Mouse (Mus musculus) limb, embryonic 11.5 days (tissue): ENCODE results near the gene Fev. TPM values are rescaled to one million over a fixed set of nuclear protein-coding genes. Genes with fewer than 3 reads are reported as not detected.

ENCODE experiments used
- ATAC-seq: fragments of 200-750 bp; cut with Nextera tagmentation; 2 replicates; pipeline ENCODE4 v1.8.0; 2017; ENCODE audit warnings: low read depth; ENCODE audit not compliant: insufficient number of reproducible peaks, low FRiP score, low TSS enrichment
- DNase-seq: peaks from one replicate; pipeline ENCODE4 v3.0.0-alpha.2; 2015; ENCODE audit warnings: low spot score
- H3K27ac ChIP-seq: fragments of 300-500 bp; sonication (generic); replicated peaks from 2 replicates; pipeline ENCODE4 v1.5.1; 2014; ENCODE audit warnings: low read depth, mild to moderate bottlenecking, low read length
- H3K27me3 ChIP-seq: fragments of 300-500 bp; sonication (generic); 2 replicates; pipeline ENCODE4 v1.6.1; 2014; ENCODE audit warnings: mild to moderate bottlenecking, low read length, mixed read lengths; ENCODE audit not compliant: control insufficient read depth, insufficient read depth
- H3K36me3 ChIP-seq: fragments of 300-500 bp; sonication (generic); 2 replicates; pipeline ENCODE4 v1.6.1; 2014; ENCODE audit warnings: mild to moderate bottlenecking, low read length, moderate library complexity, mixed read lengths; ENCODE audit not compliant: control insufficient read depth, insufficient read depth
- H3K4me1 ChIP-seq: fragments of 300-500 bp; sonication (generic); 2 replicates; pipeline ENCODE4 v1.6.1; 2014; ENCODE audit warnings: low read length, mixed read lengths; ENCODE audit not compliant: control insufficient read depth, insufficient read depth
- H3K4me2 ChIP-seq: fragments of 300-500 bp; sonication (generic); 2 replicates; pipeline ENCODE4 v1.6.1; 2014; ENCODE audit warnings: low read depth, mild to moderate bottlenecking, moderate library complexity; ENCODE audit not compliant: severe bottlenecking
- H3K4me3 ChIP-seq: fragments of 300-500 bp; sonication (generic); 2 replicates; pipeline ENCODE4 v1.5.1; 2014; ENCODE audit warnings: low read depth, low read length
- H3K9ac ChIP-seq: fragments of 300-500 bp; sonication (generic); 2 replicates; pipeline ENCODE4 v1.6.1; 2014; ENCODE audit warnings: mild to moderate bottlenecking, low read length
- H3K9me3 ChIP-seq: fragments of 300-500 bp; sonication (generic); 2 replicates; pipeline ENCODE4 v1.6.1; 2016; ENCODE audit warnings: low read length; ENCODE audit not compliant: control insufficient read depth
- WGBS: fragments of 180-500 bp; shearing (Covaris S2); extraction: QIAGEN DNeasy Blood & Tissue Kit; methylation state at CpG from one replicate; pipeline ENCODE4 v1.1.7; 2014; 5-methylcytosine and 5-hydroxymethylcytosine counted together
- polyA plus RNA-seq: library from polyadenylated mRNA; unstranded; fragments of >200 nt; fragmentation: Nextera tagmentation; extraction: Ambion mirVana; gene quantifications from 2 replicates; pipeline ENCODE4 v1.2.1, GENCODE M21; 2014

Fev gene
- polyA plus RNA-seq, 1 experiment from 2014 or later, result not detected

DNA sequence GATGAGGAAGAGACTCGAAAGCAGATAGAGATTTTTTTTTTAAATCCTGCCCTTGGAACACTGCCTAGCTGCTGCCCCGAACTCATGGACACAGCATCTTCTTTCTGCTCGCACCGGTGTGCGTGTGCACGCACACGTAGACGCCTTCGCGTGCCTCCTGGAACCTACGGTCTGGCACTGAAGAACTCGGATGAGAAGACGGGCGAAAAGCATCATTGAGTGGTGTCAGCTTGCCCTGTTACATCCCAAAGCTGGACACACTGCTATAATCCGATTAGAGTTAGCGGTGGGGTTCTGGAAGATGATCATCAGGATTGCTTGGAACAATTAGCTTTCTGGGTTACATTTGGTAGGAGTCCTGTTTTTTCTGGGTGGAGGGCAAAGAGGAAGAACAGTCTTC, 26.4 kb downstream of the Fev start:
- Histone ChIP-seq H3K9ac (no peak overlapping the region), H3K4me1 (peaks cover 11% of the 10 kb centered on the region), H3K36me3 (no peaks in the 10 kb centered on the region), H3K4me2 (peak overlapping the region; percentile 38; the same call in 1 of the 2 replicates), H3K4me3 (no peak overlapping the region), H3K27ac (no peak overlapping the region), H3K27me3 (peaks cover 57% of the 10 kb centered on the region), H3K9me3 (no peaks in the 10 kb centered on the region)
- WGBS, result 7% methylated on average over 16 of the region's 16 CpGs
- no peak for DNase-seq
- no peak for ATAC-seq

GRCm38 (mm10) chr1:74858171-74858719, 27.0 kb downstream of the Fev start:
- no peaks in the 10 kb centered on the region for H3K36me3 ChIP-seq
- H3K4me3 ChIP-seq, result peak overlapping the region; percentile 15; the same call in 1 of the 2 replicates
- H3K27ac ChIP-seq, result no peak overlapping the region
- H3K27me3 ChIP-seq, result peaks cover 60% of the 10 kb centered on the region
- WGBS, result under 1% methylated on average over 29 of the region's 29 CpGs
- DNase-seq (peak; percentile 76), ATAC-seq (no peak)
- H3K9me3 ChIP-seq, result no peaks in the 10 kb centered on the region
- H3K9ac ChIP-seq, result no peak overlapping the region
- peaks cover 11% of the 10 kb centered on the region for H3K4me1 ChIP-seq
- H3K4me2 ChIP-seq, result peak overlapping the region; percentile 38

- no peak overlapping the region for H3K9ac ChIP-seq
- peaks cover 62% of the 10 kb centered on the region for H3K27me3 ChIP-seq
- DNase-seq, result no peak
Observed at GRCm38 (mm10) chr1:74857677-74858076, 27.5 kb downstream of the Fev start.

GRCm38 (mm10) chr1:74857201-74857600, 28.0 kb downstream of the Fev start:
- ATAC-seq (no peak), DNase-seq (no peak)
- 3% methylated on average over 20 of the region's 20 CpGs for WGBS
- Histone ChIP-seq H3K4me3 (no peak overlapping the region), H3K36me3 (no peaks in the 10 kb centered on the region), H3K4me1 (peaks cover 11% of the 10 kb centered on the region), H3K27me3 (peaks cover 66% of the 10 kb centered on the region), H3K9me3 (no peaks in the 10 kb centered on the region), H3K27ac (no peak overlapping the region), H3K4me2 (no peak overlapping the region), H3K9ac (no peak overlapping the region)

More at GRCm38 (mm10) chr1:74857677-74858076, 27.5 kb downstream of the Fev start:
- 8% methylated on average over 4 of the region's 4 CpGs for WGBS
- ATAC-seq, result no peak
- no peaks in the 10 kb centered on the region for H3K36me3 ChIP-seq
- H3K9me3 ChIP-seq, result no peaks in the 10 kb centered on the region
- no peak overlapping the region for H3K27ac ChIP-seq
- peak overlapping the region; percentile 38; the same call in 1 of the 2 replicates for H3K4me2 ChIP-seq
- H3K4me1 ChIP-seq, result peaks cover 11% of the 10 kb centered on the region
- H3K4me3 ChIP-seq, result no peak overlapping the region

DNA sequence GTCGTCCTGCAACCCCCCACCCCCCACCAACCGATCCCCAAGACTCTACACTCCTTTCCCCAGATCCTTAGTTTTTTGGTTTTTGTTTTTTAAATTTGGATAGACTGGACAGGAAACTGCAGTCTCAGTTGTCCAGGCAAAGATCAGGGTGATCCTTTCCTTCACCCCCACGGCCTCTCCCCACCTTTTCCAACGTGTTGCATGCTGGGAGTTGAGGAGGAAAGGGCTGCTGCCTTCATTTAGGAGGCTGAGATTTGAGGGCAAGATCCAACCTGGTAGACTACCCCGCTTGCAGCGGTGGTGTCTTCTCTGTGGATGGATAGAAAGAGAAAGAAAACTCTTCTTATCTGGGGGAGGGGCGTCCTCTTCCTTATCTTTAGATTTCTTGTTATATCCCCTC, 28.4 kb downstream of the Fev start:
- WGBS, result 0% methylated on average over 7 of the region's 7 CpGs
- Histone ChIP-seq H3K9me3 (no peaks in the 10 kb centered on the region), H3K4me3 (no peak overlapping the region), H3K4me1 (peaks cover 11% of the 10 kb centered on the region), H3K4me2 (no peak overlapping the region), H3K27me3 (peaks cover 67% of the 10 kb centered on the region), H3K36me3 (no peaks in the 10 kb centered on the region), H3K9ac (no peak overlapping the region), H3K27ac (no peak overlapping the region)
- ATAC-seq (no peak), DNase-seq (no peak)

GRCm38 (mm10) chr1:74856439-74856720, 28.8 kb downstream of the Fev start:
- no peaks in the 10 kb centered on the region for H3K9me3 ChIP-seq
- no peak overlapping the region for H3K4me2 ChIP-seq
- H3K27me3 ChIP-seq, result peaks cover 71% of the 10 kb centered on the region
- no peak for DNase-seq
- no peak overlapping the region for H3K9ac ChIP-seq
- H3K36me3 ChIP-seq, result no peaks in the 10 kb centered on the region
- H3K4me1 ChIP-seq, result peaks cover 11% of the 10 kb centered on the region
- 4% methylated on average over 11 of the region's 11 CpGs for WGBS
- peak overlapping the region; percentile 47; the same call in 1 of the 2 replicates for H3K4me3 ChIP-seq
- no peak overlapping the region for H3K27ac ChIP-seq
- no peak for ATAC-seq

GRCm38 (mm10) chr1:74855651-74856438, 29.4 kb downstream of the Fev start:
- no peaks in the 10 kb centered on the region for H3K36me3 ChIP-seq
- DNase-seq (peak; percentile 52), ATAC-seq (no peak)
- peaks cover 75% of the 10 kb centered on the region for H3K27me3 ChIP-seq
- H3K9me3 ChIP-seq, result no peaks in the 10 kb centered on the region
- no peak overlapping the region for H3K9ac ChIP-seq
- H3K4me3 ChIP-seq, result peak overlapping the region; percentile 47
- H3K27ac ChIP-seq, result no peak overlapping the region
- H3K4me1 ChIP-seq, result peaks cover 11% of the 10 kb centered on the region
- peak overlapping the region; percentile 98 for H3K4me2 ChIP-seq
- under 1% methylated on average over 70 of the region's 74 CpGs for WGBS

- ATAC-seq (no peak), DNase-seq (no peak)
- Histone ChIP-seq H3K27me3 (peaks cover 79% of the 10 kb centered on the region), H3K27ac (no peak overlapping the region), H3K4me3 (peak overlapping the region; percentile 47), H3K4me2 (peak overlapping the region; percentile 98), H3K9ac (peak overlapping the region; percentile 53), H3K9me3 (no peaks in the 10 kb centered on the region), H3K36me3 (no peaks in the 10 kb centered on the region), H3K4me1 (peaks cover 11% of the 10 kb centered on the region)
- 1% methylated on average over 44 of the region's 48 CpGs for WGBS
Observed at GRCm38 (mm10) chr1:74855156-74855555, 30.1 kb downstream of the Fev start.
